Mouse (Mus musculus) myocyte (in vitro differentiated cells): ENCODE measurements around the gene Gen1.

ENCODE experiments used
- CEBPB ChIP-seq: IDR thresholded peaks from 2 replicates; pipeline ENCODE4 v1.6.1; 2011; ENCODE audit warnings: mild to moderate bottlenecking, moderate library complexity; ENCODE audit not compliant: poor library complexity, insufficient read depth, severe bottlenecking
- E2F4 ChIP-seq: IDR thresholded peaks from one replicate; pipeline ENCODE4 v1.6.1; 2011; ENCODE audit warnings: mild to moderate bottlenecking, control low read depth, moderate library complexity; ENCODE audit not compliant: insufficient read depth
- MAX ChIP-seq: IDR thresholded peaks from one replicate; pipeline ENCODE4 v1.6.1; 2011; ENCODE audit warnings: low read depth, mild to moderate bottlenecking, control low read depth
- MYOD1 ChIP-seq, 3 experiments: IDR thresholded peaks; one replicate each; pipeline ENCODE4 v1.6.1; 2011; ENCODE audit warnings: control low read depth in 2 of 3, low read depth in 2 of 3, mild to moderate bottlenecking in 2 of 3, moderate library complexity in 1 of 3; ENCODE audit not compliant: insufficient read length in 2 of 3, control insufficient read depth in 1 of 3
- MYOG ChIP-seq, 3 experiments: IDR thresholded peaks; one replicate each; pipeline ENCODE4 v1.6.1; 2011; ENCODE audit warnings: control low read depth in 2 of 3, low read depth in 2 of 3, mild to moderate bottlenecking in 2 of 3; ENCODE audit not compliant: insufficient read length in 2 of 3, control insufficient read depth in 1 of 3, insufficient read depth in 1 of 3
- POLR2A ChIP-seq: IDR thresholded peaks from one replicate; pipeline ENCODE4 v1.6.1; 2011; ENCODE audit warnings: low read depth, mild to moderate bottlenecking, control low read depth, moderate library complexity; ENCODE audit not compliant: insufficient read length
- POLR2AphosphoS2 ChIP-seq: IDR thresholded peaks from one replicate; pipeline ENCODE4 v1.6.1; 2011; ENCODE audit warnings: low read depth, control low read depth; ENCODE audit not compliant: insufficient read length
- SRF ChIP-seq: IDR thresholded peaks from one replicate; pipeline ENCODE4 v1.6.1; 2011; ENCODE audit warnings: low read depth; ENCODE audit not compliant: control insufficient read depth, insufficient read length
- TCF12 ChIP-seq: IDR thresholded peaks from one replicate; pipeline ENCODE4 v1.6.1; 2011; ENCODE audit warnings: mild to moderate bottlenecking, control low read depth; ENCODE audit not compliant: poor library complexity, insufficient read depth, severe bottlenecking
- USF1 ChIP-seq: IDR thresholded peaks from one replicate; pipeline ENCODE4 v1.6.1; 2011; ENCODE audit warnings: low read depth, mild to moderate bottlenecking, control low read depth, moderate library complexity

DNA sequence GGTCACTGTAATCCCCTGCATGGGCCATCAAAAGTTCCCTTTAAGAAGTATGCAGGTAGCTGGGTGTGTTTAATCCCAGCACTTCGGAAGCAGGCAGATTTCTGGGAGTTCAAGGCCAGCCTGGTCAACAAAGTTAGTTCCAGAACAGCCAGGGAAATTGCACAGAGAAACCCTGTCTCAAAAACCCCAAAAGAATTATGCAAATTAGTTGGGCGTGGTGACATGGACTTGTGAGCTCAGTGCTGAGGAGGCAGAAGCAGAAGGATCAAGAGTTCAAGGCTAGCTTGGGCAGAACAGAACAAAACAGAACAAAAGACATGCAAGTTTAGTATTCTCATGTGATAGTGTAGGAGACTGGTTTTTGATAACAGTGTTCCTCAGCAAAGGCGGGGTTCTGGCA is 43.0 kb downstream of the Gen1 start:
- TF ChIP-seq POLR2A = no peak
- TF ChIP-seq POLR2AphosphoS2 = no peak
- TF ChIP-seq MYOG (IDR thresholded peaks at IDR 0.05; ENCODE audit: control insufficient read depth in 1 of 3, insufficient read depth in 1 of 3, insufficient read length in 2 of 3, low read depth in 2 of 3) = no peak
- TF ChIP-seq E2F4 = no peak
- TF ChIP-seq USF1 = no peak
- TF ChIP-seq SRF = no peak
- TF ChIP-seq MAX = no peak
- no peak for TF ChIP-seq MYOD1 (IDR thresholded peaks at IDR 0.05; ENCODE audit: control insufficient read depth in 1 of 3, insufficient read length in 2 of 3, low read depth in 2 of 3)
- no peak for TF ChIP-seq TCF12
- TF ChIP-seq CEBPB = no peak
